ENCODE assay signal across 13 mouse cellular contexts in genomic region chr10:22842781-22843439, GRCm38 (mm10). TPM values are rescaled to one million over a fixed set of nuclear protein-coding genes. Genes with fewer than 3 reads are reported as not detected.
A peak's percentile ranks its signal among the peaks of the same experiment; 100 is the strongest.
DNase-seq lines count a peak whose midpoint lies in the region; ATAC-seq and TF ChIP-seq lines count a peak whose summit lies in the region.
"Had no signal": no experiment of that assay in that cellular context is flagged by ENCODE, and none has a peak within 500 bp of the region (broad histone marks: within the 10 kb centered on the region; RNA-seq: fewer than 3 reads in every experiment).

No protein-coding gene starts in this region.

- WGBS in heart, embryonic 14.5 days, result 10% methylated on average over 17 of the region's 17 CpGs
- 3% methylated on average over 17 of the region's 17 CpGs for WGBS in midbrain, embryonic 10.5 days
- 5% methylated on average over 17 of the region's 17 CpGs for WGBS in midbrain, postnatal 0 days
- 4% methylated on average over 17 of the region's 17 CpGs for WGBS in limb, embryonic 12.5 days

- no peaks in the 10 kb centered on the region for H3K36me3 ChIP-seq in heart, embryonic 14.5 days (ENCODE audit: control insufficient read depth, insufficient read depth, low read length)
- no peaks in the 10 kb centered on the region for H3K36me3 ChIP-seq in midbrain, embryonic 10.5 days
- no peaks in the 10 kb centered on the region for H3K36me3 ChIP-seq in midbrain, postnatal 0 days (ENCODE audit: insufficient read depth, low read length)
- H3K36me3 ChIP-seq in limb, embryonic 12.5 days, result no peaks in the 10 kb centered on the region
- H3K36me3 ChIP-seq: liver, embryonic 13.5 days had no signal

- no peak for DNase-seq in heart, adult 9 months (ENCODE audit: low spot score in 2 of 2)
- DNase-seq in midbrain, embryonic 10.5 days (ENCODE audit: low spot score), result peak; percentile 43
- DNase-seq in midbrain, postnatal 0 days (ENCODE audit: low spot score), result no peak
- DNase-seq in retina, postnatal 1 day, result peak; percentile 24
- DNase-seq in layer of hippocampus, adult 8-10 months (ENCODE audit: low spot score in 2 of 2), result no peak
- DNase-seq in frontal cortex, postnatal 14 days (ENCODE audit: low spot score in 2 of 2), result no peak
- DNase-seq: liver, embryonic 13.5 days; right cerebral cortex, postnatal 14 days; thymus, adult 2 months had no signal

- peaks cover 36% of the 10 kb centered on the region for H3K27me3 ChIP-seq in heart, embryonic 14.5 days (ENCODE audit: control insufficient read depth, insufficient read depth, low read length)
- H3K27me3 ChIP-seq in midbrain, embryonic 10.5 days (ENCODE audit: low read depth, poor library complexity, severe bottlenecking), result peaks cover 99% of the 10 kb centered on the region
- peaks cover 45% of the 10 kb centered on the region for H3K27me3 ChIP-seq in midbrain, postnatal 0 days (ENCODE audit: insufficient read depth, low read length)
- H3K27me3 ChIP-seq in limb, embryonic 12.5 days, result peaks cover 53% of the 10 kb centered on the region

- H3K27ac ChIP-seq in heart, embryonic 14.5 days (replicated peaks in 1 of 2; ENCODE audit: control insufficient read depth in 1 of 2, insufficient read depth in 1 of 2, low read depth in 2 of 2, low read length in 2 of 2), result no peak overlapping the region
- H3K27ac ChIP-seq in midbrain, embryonic 10.5 days (replicated peaks), result no peak overlapping the region
- no peak overlapping the region for H3K27ac ChIP-seq in midbrain, postnatal 0 days (ENCODE audit: low read depth, low read length)
- H3K27ac ChIP-seq in limb, embryonic 12.5 days, result no peak overlapping the region
- H3K27ac ChIP-seq: liver, embryonic 13.5 days had no signal

- peak overlapping the region; percentile 66 for H3K4me2 ChIP-seq in heart, embryonic 14.5 days (ENCODE audit: low read length)
- no peak overlapping the region for H3K4me2 ChIP-seq in midbrain, postnatal 0 days (ENCODE audit: low read depth, low read length, poor library complexity, severe bottlenecking)
- no peak overlapping the region for H3K4me2 ChIP-seq in limb, embryonic 12.5 days

- no peaks in the 10 kb centered on the region for H3K9me3 ChIP-seq in heart, embryonic 14.5 days (ENCODE audit: control insufficient read depth, low read length)
- no peaks in the 10 kb centered on the region for H3K9me3 ChIP-seq in midbrain, embryonic 10.5 days (replicated peaks)
- no peaks in the 10 kb centered on the region for H3K9me3 ChIP-seq in midbrain, postnatal 0 days (ENCODE audit: low read length)
- no peaks in the 10 kb centered on the region for H3K9me3 ChIP-seq in limb, embryonic 12.5 days
- H3K9me3 ChIP-seq: liver, embryonic 13.5 days had no signal

- H3K4me3 ChIP-seq in heart, embryonic 14.5 days (ENCODE audit: control insufficient read depth in 1 of 2, insufficient read depth in 1 of 2, low read depth in 1 of 2, low read length in 2 of 2), result peak overlapping the region; percentile 26 to 29
- peak overlapping the region; percentile 27; the same call in 1 of the 2 replicates for H3K4me3 ChIP-seq in midbrain, embryonic 10.5 days
- no peak overlapping the region for H3K4me3 ChIP-seq in midbrain, postnatal 0 days (ENCODE audit: low read depth, low read length)
- no peak overlapping the region for H3K4me3 ChIP-seq in limb, embryonic 12.5 days (replicated peaks)
- H3K4me3 ChIP-seq: liver, embryonic 13.5 days had no signal

- TF ChIP-seq CTCF in midbrain, postnatal 0 days (IDR thresholded peaks at IDR 0.05), result no peak

- H3K4me1 ChIP-seq in heart, embryonic 14.5 days (ENCODE audit: control insufficient read depth in 2 of 2, insufficient read depth in 2 of 2, low read length in 2 of 2), result peaks cover 6 to 11% of the 10 kb centered on the region in 2 experiments
- peaks cover 17% of the 10 kb centered on the region for H3K4me1 ChIP-seq in midbrain, embryonic 10.5 days
- no peaks in the 10 kb centered on the region for H3K4me1 ChIP-seq in midbrain, postnatal 0 days (ENCODE audit: insufficient read depth, low read length)
- H3K4me1 ChIP-seq in limb, embryonic 12.5 days (replicated peaks), result peaks cover 15% of the 10 kb centered on the region; the same call in 1 of the 2 replicates
- H3K4me1 ChIP-seq: liver, embryonic 13.5 days had no signal

- no peak for ATAC-seq in heart, embryonic 14.5 days (ENCODE audit: insufficient number of reproducible peaks, insufficient read depth, low FRiP score, low read depth)
- no peak for ATAC-seq in midbrain, postnatal 0 days (ENCODE audit: low FRiP score)
- 0 out of 2 replicates have a peak, but pooled peaks have one; percentile 31 for ATAC-seq in limb, embryonic 12.5 days (ENCODE audit: insufficient number of reproducible peaks, insufficient read depth, low FRiP score, low TSS enrichment, low read depth)

- H3K9ac ChIP-seq in heart, embryonic 14.5 days (ENCODE audit: low read length), result peak overlapping the region; percentile 26; the same call in 1 of the 2 replicates
- no peak overlapping the region for H3K9ac ChIP-seq in midbrain, postnatal 0 days (replicated peaks; ENCODE audit: low read length, poor library complexity, severe bottlenecking)
- H3K9ac ChIP-seq in limb, embryonic 12.5 days (replicated peaks), result no peak overlapping the region
- H3K9ac ChIP-seq: liver, embryonic 13.5 days had no signal

RNA-seq across cellular contexts. Expression of gene Tcf21, which starts 22.9 kb away (rescaled TPM):
- 65.2 and 71.6 TPM in 2 replicates for polyA plus RNA-seq in heart, embryonic 14.5 days (2014; fragmentation: Nextera tagmentation; extraction: Ambion mirVana)
- not detected in 2 replicates for polyA plus RNA-seq in midbrain, embryonic 10.5 days (2016; fragmentation: Nextera tagmentation; extraction: Ambion mirVana)
- not detected in 2 replicates for total RNA-seq in midbrain, postnatal 0 days (2014; rRNA removed)
- not detected in 2 replicates for polyA plus RNA-seq in midbrain, postnatal 0 days (2015; fragmentation: Nextera tagmentation; extraction: Ambion mirVana)
- 0.22 and 0.59 TPM in 2 replicates for polyA plus RNA-seq in limb, embryonic 12.5 days (2016; fragmentation: Nextera tagmentation; extraction: Ambion mirVana)
- not detected for total RNA-seq in layer of hippocampus, adult 8-10 months (2022)
- total RNA-seq: hematopoietic stem cell, adult 5-6 weeks; layer of hippocampus, postnatal 10 days had no signal

Comparison
In these comparisons a context has a peak if more than half of its experiments do, and no peak if none do; other contexts are left out.
1. H3K4me3 ChIP-seq: peak in heart, embryonic 14.5 days (2 of 2) and midbrain, embryonic 10.5 days (single experiment); none in midbrain, postnatal 0 days (single experiment) and limb, embryonic 12.5 days (single experiment).
2. DNase-seq: peak in midbrain, embryonic 10.5 days (single experiment) and retina, postnatal 1 day (single experiment); none in heart, adult 9 months (0 of 2), midbrain, postnatal 0 days (single experiment), layer of hippocampus, adult 8-10 months (0 of 2) and frontal cortex, postnatal 14 days (0 of 2).
3. RNA of gene Tcf21, which starts 22.9 kb away (polyA plus RNA-seq): 65.2 to 71.6 TPM in heart, embryonic 14.5 days; 0.22 to 0.59 TPM in limb, embryonic 12.5 days, not detected in midbrain, embryonic 10.5 days and not detected in midbrain, postnatal 0 days; every median in the first group is over 10 times any median in the second.